Mouse (Mus musculus): ENCODE data around the gene Tmem260.

Tmem260 gene

GRCm38 (mm10) chr14:48481591-48481990, 35.7 kb downstream of the Tmem260 start:
- DNase-seq (ENCODE audit: inconsistent ontology term): no peak

- no peak for DNase-seq (ENCODE audit: inconsistent ontology term)
These were observed 36.8 kb downstream of the Tmem260 start for GRCm38 (mm10) chr14:48482762-48483161.

GRCm38 (mm10) chr14:48493896-48494295, 48.0 kb downstream of the Tmem260 start:
- no peak for DNase-seq (ENCODE audit: inconsistent ontology term)

- DNase-seq (ENCODE audit: inconsistent ontology term): no peak
These were observed 56.6 kb downstream of the Tmem260 start for GRCm38 (mm10) chr14:48502573-48502972.

- no peak for DNase-seq (ENCODE audit: inconsistent ontology term)
These were observed 58.0 kb downstream of the Tmem260 start for GRCm38 (mm10) chr14:48503691-48504565.

- DNase-seq (ENCODE audit: inconsistent ontology term): no peak
These were observed 58.6 kb downstream of the Tmem260 start for GRCm38 (mm10) chr14:48504566-48504950.

GRCm38 (mm10) chr14:48505606-48506005, 59.7 kb downstream of the Tmem260 start:
- DNase-seq (ENCODE audit: inconsistent ontology term): no peak

- DNase-seq (ENCODE audit: inconsistent ontology term): no peak
These were observed 61.5 kb downstream of the Tmem260 start for GRCm38 (mm10) chr14:48507376-48507775.

GRCm38 (mm10) chr14:48509131-48509530, 63.2 kb downstream of the Tmem260 start:
- DNase-seq (ENCODE audit: inconsistent ontology term): no peak

GRCm38 (mm10) chr14:48513098-48513823, 67.3 kb downstream of the Tmem260 start:
- DNase-seq (ENCODE audit: inconsistent ontology term): peak; percentile 66

- DNase-seq (ENCODE audit: inconsistent ontology term): no peak
These were observed 68.0 kb downstream of the Tmem260 start for GRCm38 (mm10) chr14:48513824-48514493.

GRCm38 (mm10) chr14:48514620-48515019, 68.7 kb downstream of the Tmem260 start:
- DNase-seq (ENCODE audit: inconsistent ontology term): no peak

GRCm38 (mm10) chr14:48515538-48515937, 69.6 kb downstream of the Tmem260 start:
- DNase-seq (ENCODE audit: inconsistent ontology term): no peak

GRCm38 (mm10) chr14:48523361-48523760, 77.4 kb downstream of the Tmem260 start:
- no peak for DNase-seq (ENCODE audit: inconsistent ontology term)

- no peak for DNase-seq (ENCODE audit: inconsistent ontology term)
These were observed 78.2 kb downstream of the Tmem260 start for GRCm38 (mm10) chr14:48524135-48524534.

- no peak for DNase-seq (ENCODE audit: inconsistent ontology term)
These were observed 79.1 kb downstream of the Tmem260 start for GRCm38 (mm10) chr14:48525055-48525454.

GRCm38 (mm10) chr14:48530629-48531028, 84.7 kb downstream of the Tmem260 start:
- DNase-seq (ENCODE audit: inconsistent ontology term): no peak

GRCm38 (mm10) chr14:48537795-48538766, 92.2 kb downstream of the Tmem260 start:
- DNase-seq (ENCODE audit: inconsistent ontology term): peak; percentile 22

- DNase-seq (ENCODE audit: inconsistent ontology term): no peak
These were observed 99.2 kb downstream of the Tmem260 start for GRCm38 (mm10) chr14:48545166-48545565.

- no peak for DNase-seq (ENCODE audit: inconsistent ontology term)
These were observed 100.1 kb downstream of the Tmem260 start for GRCm38 (mm10) chr14:48546009-48546408.

- DNase-seq (ENCODE audit: inconsistent ontology term): no peak
These were observed 103.8 kb downstream of the Tmem260 start for GRCm38 (mm10) chr14:48549703-48550102.

Data from Muller cell, postnatal 12 days (primary cell).